Mouse (Mus musculus) erythroblast, adult 5-6 weeks (primary cell): ENCODE measurements around the gene Gm26965. TPM values are rescaled to one million over a fixed set of nuclear protein-coding genes. Genes with fewer than 3 reads are reported as not detected.

ENCODE experiments used
- total RNA-seq, 2 experiments: library from RNA; stranded (forward) in 1 of 2; stranded (reverse) in 1 of 2; fragments of 150-400 nt in 1 of 2; fragments of 200-764, 138-1000 nt in 1 of 2; gene quantifications; 2 replicates each; pipeline versions ENCODE4 v1.2.3 to v1.2.4; 2015 to 2017; ENCODE audit warnings: low replicate concordance in 2 of 2

The Gm26965 gene
- total RNA-seq, 2 experiments from 2014 or later: not detected

Other genes starting within 250 kb of the Gm26965 start
- gene Zfp458, start 247.7 kb downstream of the Gm26965 start, total RNA-seq (2015; ENCODE audit: low replicate concordance): 3.3 TPM in 1 of 2 replicates, not detected in the other
- 2.7 TPM in 1 of 2 replicates, not detected in the other for gene Zfp458, start 247.7 kb downstream of the Gm26965 start, total RNA-seq (2017; ENCODE audit: low replicate concordance)
- not detected in 2 replicates for gene Zfp457, start 219.7 kb downstream of the Gm26965 start, total RNA-seq (2015; ENCODE audit: low replicate concordance)
- gene Zfp457, start 219.7 kb downstream of the Gm26965 start, total RNA-seq (2017; ENCODE audit: low replicate concordance): 0.56 TPM in 1 of 2 replicates, not detected in the other
- 4.0 and 5.0 TPM in 2 replicates for gene Zfp595, start 193.6 kb downstream of the Gm26965 start, total RNA-seq (2015; ENCODE audit: low replicate concordance)
- gene Zfp595, start 193.6 kb downstream of the Gm26965 start, total RNA-seq (2017; ENCODE audit: low replicate concordance): 2.0 and 7.8 TPM in 2 replicates
- gene Gm28044, start 165.6 kb downstream of the Gm26965 start, total RNA-seq (2015; ENCODE audit: low replicate concordance): not detected in 2 replicates
- gene Gm28044, start 165.6 kb downstream of the Gm26965 start, total RNA-seq (2017; ENCODE audit: low replicate concordance): not detected in 2 replicates
- gene Zfp953, start 165.5 kb downstream of the Gm26965 start, total RNA-seq (2015; ENCODE audit: low replicate concordance): 3.1 and 5.0 TPM in 2 replicates
- 6.8 and 7.6 TPM in 2 replicates for gene Zfp953, start 165.5 kb downstream of the Gm26965 start, total RNA-seq (2017; ENCODE audit: low replicate concordance)
- gene Gm28041, start 150.4 kb downstream of the Gm26965 start, total RNA-seq (2015; ENCODE audit: low replicate concordance): not detected in 2 replicates
- gene Gm28041, start 150.4 kb downstream of the Gm26965 start, total RNA-seq (2017; ENCODE audit: low replicate concordance): not detected in 2 replicates
- 0.19 and 0.63 TPM in 2 replicates for gene Zfp456, start 150.3 kb downstream of the Gm26965 start, total RNA-seq (2015; ENCODE audit: low replicate concordance)
- 0.56 and 1.5 TPM in 2 replicates for gene Zfp456, start 150.3 kb downstream of the Gm26965 start, total RNA-seq (2017; ENCODE audit: low replicate concordance)
- gene Zfp429, start 126.3 kb downstream of the Gm26965 start, total RNA-seq (2015; ENCODE audit: low replicate concordance): 3.5 and 7.7 TPM in 2 replicates
- gene Zfp429, start 126.3 kb downstream of the Gm26965 start, total RNA-seq (2017; ENCODE audit: low replicate concordance): 3.5 and 3.6 TPM in 2 replicates
- 0.42 TPM in 1 of 2 replicates, not detected in the other for gene Zfp459, start 104.7 kb downstream of the Gm26965 start, total RNA-seq (2015; ENCODE audit: low replicate concordance)
- gene Zfp459, start 104.7 kb downstream of the Gm26965 start, total RNA-seq (2017; ENCODE audit: low replicate concordance): 1.7 TPM in 2 replicates
- gene Zfp874a, start 74.5 kb downstream of the Gm26965 start, total RNA-seq (2015; ENCODE audit: low replicate concordance): 72.8 and 75.0 TPM in 2 replicates
- gene Zfp874a, start 74.5 kb downstream of the Gm26965 start, total RNA-seq (2017; ENCODE audit: low replicate concordance): 112 and 135 TPM in 2 replicates
- 48.9 and 51.3 TPM in 2 replicates for gene Zfp874b, start 41.9 kb downstream of the Gm26965 start, total RNA-seq (2015; ENCODE audit: low replicate concordance)
- 71.6 and 103 TPM in 2 replicates for gene Zfp874b, start 41.9 kb downstream of the Gm26965 start, total RNA-seq (2017; ENCODE audit: low replicate concordance)
- 1.5 TPM in 1 of 2 replicates, not detected in the other for gene Zfp58, start 25.6 kb downstream of the Gm26965 start, total RNA-seq (2015; ENCODE audit: low replicate concordance)
- 1.0 and 2.1 TPM in 2 replicates for gene Zfp58, start 25.6 kb downstream of the Gm26965 start, total RNA-seq (2017; ENCODE audit: low replicate concordance)
- 5.8 and 7.1 TPM in 2 replicates for gene Zfp87, start within 50 bp of the Gm26965 start, total RNA-seq (2015; ENCODE audit: low replicate concordance)
- 10.6 and 23.1 TPM in 2 replicates for gene Zfp87, start within 50 bp of the Gm26965 start, total RNA-seq (2017; ENCODE audit: low replicate concordance)
- 3.3 and 6.7 TPM in 2 replicates for gene Zfp748, start 27.7 kb upstream of the Gm26965 start, total RNA-seq (2015; ENCODE audit: low replicate concordance)
- gene Zfp748, start 27.7 kb upstream of the Gm26965 start, total RNA-seq (2017; ENCODE audit: low replicate concordance): 2.9 and 4.6 TPM in 2 replicates
- 1.9 and 5.2 TPM in 2 replicates for gene Zfp729b, start 83.6 kb upstream of the Gm26965 start, total RNA-seq (2015; ENCODE audit: low replicate concordance)
- 2.4 and 4.6 TPM in 2 replicates for gene Zfp729b, start 83.6 kb upstream of the Gm26965 start, total RNA-seq (2017; ENCODE audit: low replicate concordance)
- gene Gm49345, start 111.6 kb upstream of the Gm26965 start, total RNA-seq (2015; ENCODE audit: low replicate concordance): not detected in 2 replicates
- gene Gm49345, start 111.6 kb upstream of the Gm26965 start, total RNA-seq (2017; ENCODE audit: low replicate concordance): not detected in 2 replicates
- 1.2 and 6.1 TPM in 2 replicates for gene Zfp729a, start 111.6 kb upstream of the Gm26965 start, total RNA-seq (2015; ENCODE audit: low replicate concordance)
- 4.9 and 11.4 TPM in 2 replicates for gene Zfp729a, start 111.6 kb upstream of the Gm26965 start, total RNA-seq (2017; ENCODE audit: low replicate concordance)
- 1.0 and 2.5 TPM in 2 replicates for gene Zfp738, start 160.9 kb upstream of the Gm26965 start, total RNA-seq (2015; ENCODE audit: low replicate concordance)
- gene Zfp738, start 160.9 kb upstream of the Gm26965 start, total RNA-seq (2017; ENCODE audit: low replicate concordance): 1.3 and 1.5 TPM in 2 replicates
- 2.1 and 3.3 TPM in 2 replicates for gene Zfp65, start 203.0 kb upstream of the Gm26965 start, total RNA-seq (2015; ENCODE audit: low replicate concordance)
- 2.8 and 3.1 TPM in 2 replicates for gene Zfp65, start 203.0 kb upstream of the Gm26965 start, total RNA-seq (2017; ENCODE audit: low replicate concordance)
- 1.7 and 4.4 TPM in 2 replicates for gene Zfp85, start 229.1 kb upstream of the Gm26965 start, total RNA-seq (2015; ENCODE audit: low replicate concordance)
- 0.09 and 2.5 TPM in 2 replicates for gene Zfp85, start 229.1 kb upstream of the Gm26965 start, total RNA-seq (2017; ENCODE audit: low replicate concordance)